Mouse (Mus musculus): ENCODE measurements around the gene Sec24a.

GRCm38 (mm10) chr11:51654891-51655290 lies 108.5 kb downstream of the Sec24a start:
- TF ChIP-seq POLR2A (IDR thresholded peaks at IDR 0.05; ENCODE audit: control insufficient read depth, extremely low read depth, insufficient read depth, low read length, poor library complexity), result no peak
- no peak for TF ChIP-seq CTCF (IDR thresholded peaks at IDR 0.05; ENCODE audit: borderline replicate concordance, control insufficient read depth, extremely low read depth, insufficient read depth, low read length, poor library complexity)

Data from thymus, adult 2 months (tissue).